Mouse (Mus musculus) CH12.LX (cell line): ENCODE data around the gene Mbd5. TPM values are rescaled to one million over a fixed set of nuclear protein-coding genes. Genes with fewer than 3 reads are reported as not detected.

Source experiments
- DNase-seq: peaks from one replicate; pipeline ENCODE4 v3.0.0-alpha.2; 2013; ENCODE audit errors: extremely low read depth
- H3K27ac ChIP-seq: 2 replicates; pipeline ENCODE4 v1.5.1; 2012; ENCODE audit warnings: low read depth, mild to moderate bottlenecking, control low read depth, moderate library complexity; ENCODE audit not compliant: insufficient read depth
- H3K27me3 ChIP-seq: replicated peaks from 2 replicates; pipeline ENCODE3; 2012; ENCODE audit warnings: inconsistent platforms
- H3K36me3 ChIP-seq, 2 experiments: replicated peaks in 1 of 2; 2 replicates each; pipeline versions ENCODE3 to v1.6.1; 2012; ENCODE audit warnings: inconsistent platforms in 1 of 2, low read length in 1 of 2, mild to moderate bottlenecking in 1 of 2, mixed read lengths in 1 of 2, moderate library complexity in 1 of 2; ENCODE audit not compliant: control insufficient read depth in 1 of 2, insufficient read depth in 1 of 2
- H3K4me1 ChIP-seq, 2 experiments: 2 replicates each; pipeline ENCODE4 v1.6.1; 2012; ENCODE audit warnings: inconsistent platforms in 1 of 2, moderate library complexity in 1 of 2; ENCODE audit not compliant: insufficient read depth in 2 of 2, control insufficient read depth in 1 of 2
- H3K4me2 ChIP-seq: 2 replicates; pipeline ENCODE4 v1.6.1; 2012; ENCODE audit warnings: low read depth, mild to moderate bottlenecking, control low read depth; ENCODE audit not compliant: poor library complexity, insufficient read depth, severe bottlenecking
- H3K4me3 ChIP-seq, 3 experiments: fragments of 150-350 bp in 1 of 3; sonication (generic) in 1 of 3; replicated peaks in 1 of 3; 2 replicates each; pipeline versions ENCODE3 to v1.5.1; 2011 to 2012; ENCODE audit warnings: low read depth in 2 of 3, low read length in 2 of 3, mild to moderate bottlenecking in 2 of 3, moderate library complexity in 2 of 3, control low read depth in 1 of 3, improper control_type of control experiment in 1 of 3, inconsistent platforms in 1 of 3, mixed read lengths in 1 of 3; ENCODE audit not compliant: poor library complexity in 1 of 3
- H3K79me2 ChIP-seq: replicated peaks from 2 replicates; pipeline ENCODE4 v1.6.1; 2012; ENCODE audit warnings: mild to moderate bottlenecking, moderate library complexity; ENCODE audit not compliant: control insufficient read depth, poor library complexity, insufficient read depth, severe bottlenecking; ENCODE audit errors: extremely low read depth
- H3K9ac ChIP-seq: 2 replicates; pipeline ENCODE4 v1.6.1; 2012; ENCODE audit warnings: low read depth, mild to moderate bottlenecking, control low read depth, moderate library complexity; ENCODE audit not compliant: insufficient read depth
- H3K9me3 ChIP-seq: replicated peaks from 2 replicates; pipeline ENCODE3; 2012; ENCODE audit warnings: low read length, inconsistent platforms, mixed read lengths
- BHLHE40 ChIP-seq: IDR thresholded peaks from 2 replicates; pipeline ENCODE4 v1.6.1; 2011; ENCODE audit warnings: mild to moderate bottlenecking, low read depth, low read length, improper control_type of control experiment
- CHD1 ChIP-seq: IDR thresholded peaks from 2 replicates; pipeline ENCODE4 v1.6.1; 2012; ENCODE audit warnings: low read depth, low read length, improper control_type of control experiment, inconsistent platforms
- CHD2 ChIP-seq: IDR thresholded peaks from 2 replicates; pipeline ENCODE4 v1.6.1; 2011; ENCODE audit warnings: low read length, improper control_type of control experiment
- E2F4 ChIP-seq: IDR thresholded peaks from 2 replicates; pipeline ENCODE4 v1.6.1; 2011; ENCODE audit warnings: low read depth, low read length, improper control_type of control experiment; ENCODE audit not compliant: insufficient replicate concordance
- EP300 ChIP-seq: IDR thresholded peaks from 2 replicates; pipeline ENCODE4 v1.6.1; 2011; ENCODE audit warnings: low read length, improper control_type of control experiment
- ETS1 ChIP-seq: conservative IDR thresholded peaks from 2 replicates; pipeline ENCODE4 v1.6.1; 2012; ENCODE audit warnings: low read depth, mild to moderate bottlenecking, inconsistent platforms, low read length, improper control_type of control experiment, moderate library complexity
- GABPA ChIP-seq: IDR thresholded peaks from 2 replicates; pipeline ENCODE4 v1.6.1; 2012; ENCODE audit warnings: low read depth, low read length, improper control_type of control experiment, inconsistent platforms; ENCODE audit not compliant: insufficient replicate concordance
- HCFC1 ChIP-seq: IDR thresholded peaks from 2 replicates; pipeline ENCODE4 v1.6.1; 2012; ENCODE audit warnings: low read depth, mild to moderate bottlenecking, inconsistent platforms, low read length, improper control_type of control experiment
- IRF4 ChIP-seq: IDR thresholded peaks from 2 replicates; pipeline ENCODE4 v1.6.1; 2014; ENCODE audit warnings: low read depth, mild to moderate bottlenecking, inconsistent platforms, low read length, improper control_type of control experiment
- JUN ChIP-seq: IDR thresholded peaks from 2 replicates; pipeline ENCODE4 v1.6.1; 2011; ENCODE audit warnings: low read depth, mild to moderate bottlenecking, low read length, improper control_type of control experiment, moderate library complexity; ENCODE audit not compliant: insufficient read depth
- JUND ChIP-seq: conservative IDR thresholded peaks from 2 replicates; pipeline ENCODE4 v1.6.1; 2011; ENCODE audit warnings: low read depth, low read length, improper control_type of control experiment
- MAFK ChIP-seq: IDR thresholded peaks from 2 replicates; pipeline ENCODE4 v1.6.1; 2011; ENCODE audit warnings: low read length, improper control_type of control experiment; ENCODE audit not compliant: insufficient replicate concordance
- MAX ChIP-seq: IDR thresholded peaks from 2 replicates; pipeline ENCODE4 v1.6.1; 2011; ENCODE audit warnings: low read length, improper control_type of control experiment
- MAZ ChIP-seq: IDR thresholded peaks from 2 replicates; pipeline ENCODE4 v1.6.1; 2012; ENCODE audit warnings: low read depth, mild to moderate bottlenecking, inconsistent platforms, low read length, improper control_type of control experiment, moderate library complexity
- MEF2A ChIP-seq: IDR thresholded peaks from 2 replicates; pipeline ENCODE4 v1.6.1; 2014; ENCODE audit warnings: low read depth, mild to moderate bottlenecking, inconsistent platforms, low read length, improper control_type of control experiment, borderline replicate concordance
- MYC ChIP-seq: IDR thresholded peaks from 2 replicates; pipeline ENCODE4 v1.6.1; 2011; ENCODE audit warnings: low read depth, mild to moderate bottlenecking, improper control_type of control experiment, low read length
- NELFE ChIP-seq: IDR thresholded peaks from 2 replicates; pipeline ENCODE4 v1.6.1; 2011; ENCODE audit warnings: low read depth, low read length, improper control_type of control experiment
- PAX5 ChIP-seq: IDR thresholded peaks from 2 replicates; pipeline ENCODE4 v1.6.1; 2012; ENCODE audit warnings: low read length, inconsistent platforms, mixed read lengths
- RCOR1 ChIP-seq: conservative IDR thresholded peaks from 2 replicates; pipeline ENCODE4 v1.6.1; 2012; ENCODE audit warnings: low read depth, mild to moderate bottlenecking, inconsistent platforms, low read length, improper control_type of control experiment
- SIN3A ChIP-seq: IDR thresholded peaks from 2 replicates; pipeline ENCODE4 v1.6.1; 2012; ENCODE audit warnings: low read length, improper control_type of control experiment, inconsistent platforms
- SMC3 ChIP-seq: IDR thresholded peaks from 2 replicates; pipeline ENCODE4 v1.6.1; 2011; ENCODE audit warnings: low read depth, low read length, improper control_type of control experiment
- TBP ChIP-seq: conservative IDR thresholded peaks from 2 replicates; pipeline ENCODE4 v1.6.1; 2011; ENCODE audit warnings: low read depth, low read length, improper control_type of control experiment
- TCF12 ChIP-seq: IDR thresholded peaks from 2 replicates; pipeline ENCODE4 v1.6.1; 2014; ENCODE audit warnings: low read depth, mild to moderate bottlenecking, inconsistent platforms, low read length, improper control_type of control experiment
- UBTF ChIP-seq: IDR thresholded peaks from 2 replicates; pipeline ENCODE4 v1.6.1; 2012; ENCODE audit warnings: low read depth, mild to moderate bottlenecking, inconsistent platforms, low read length, improper control_type of control experiment, moderate library complexity
- ZC3H11A ChIP-seq: IDR thresholded peaks from 2 replicates; pipeline ENCODE4 v1.6.1; 2012; ENCODE audit warnings: low read depth, mild to moderate bottlenecking, inconsistent platforms, low read length, improper control_type of control experiment
- ZKSCAN1 ChIP-seq: IDR thresholded peaks from 2 replicates; pipeline ENCODE4 v1.6.1; 2012; ENCODE audit warnings: low read depth, inconsistent platforms, low read length, improper control_type of control experiment, borderline replicate concordance
- ZMIZ1 ChIP-seq: IDR thresholded peaks from 2 replicates; pipeline ENCODE4 v1.6.1; 2012; ENCODE audit warnings: low read depth, mild to moderate bottlenecking, inconsistent platforms, low read length, improper control_type of control experiment
- ZNF384 ChIP-seq: IDR thresholded peaks from 2 replicates; pipeline ENCODE4 v1.6.1; 2012; ENCODE audit warnings: low read depth, low read length, improper control_type of control experiment, inconsistent platforms
- dilution Hi-C: fragments of 300-500 bp; cut with MboI; formaldehyde crosslinking; loops from 2 replicates; pipeline ENCODE4 v1.14.3; 2020; ENCODE audit warnings: low sequenced_read_pairs; ENCODE audit not compliant: extremely low pct_unique_long_range_greater_than_20kb, extremely low pct_ligation_motif_present
- in situ Hi-C: fragments of 300-500 bp; cut with MboI; formaldehyde crosslinking; loops from 3 replicates; pipeline ENCODE4 v1.14.3; 2019; ENCODE audit warnings: low sequenced_read_pairs, low pct_ligation_motif_present, low pct_unique_long_range_greater_than_20kb, mixed read lengths
- polyA plus RNA-seq: library from polyadenylated mRNA; unstranded; fragments of >175 nt; gene quantifications from 2 replicates; pipeline ENCODE4 v1.2.1, GENCODE M21; 2012; ENCODE audit warnings: low read depth; ENCODE audit not compliant: insufficient read length
- total RNA-seq, 2 experiments: library from RNA; depleted of rRNA; stranded (reverse); fragments of 300-350 nt in 1 of 2; fragments of >200 nt in 1 of 2; gene quantifications; 2 replicates each; pipeline ENCODE4 v1.2.3; 2012 to 2014

Mbd5 gene
- total and polyA plus RNA-seq, 3 experiments = 2.8 to 6.3 (median 5.8) TPM

DNA sequence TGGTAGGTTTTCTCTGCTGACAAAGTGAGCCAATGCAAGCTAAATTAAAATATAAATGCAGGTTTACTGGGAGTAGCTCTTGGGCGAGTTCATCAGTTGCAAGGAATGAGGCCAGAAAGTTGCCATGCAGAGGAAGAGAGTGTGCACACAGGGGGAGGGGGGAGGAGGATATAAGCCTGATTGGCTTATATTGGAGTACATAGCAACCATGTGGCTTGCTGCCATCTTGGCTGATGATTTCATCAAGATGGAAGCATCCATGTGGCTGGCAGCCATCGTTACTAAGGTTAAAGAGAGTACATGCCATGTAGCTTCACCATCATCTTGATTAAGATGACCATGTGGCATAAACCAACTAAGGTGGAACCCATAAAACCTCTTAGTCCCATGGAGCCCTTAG lies 395.0 kb downstream of the Mbd5 start:
- Histone ChIP-seq H3K79me2 (no peaks in the 10 kb centered on the region), H3K4me2 (no peak overlapping the region), H3K4me3 (no peak overlapping the region), H3K27ac (no peak overlapping the region), H3K9ac (no peak overlapping the region), H3K27me3 (peaks cover 2% of the 10 kb centered on the region), H3K36me3 (no peaks in the 10 kb centered on the region), H3K9me3 (no peaks in the 10 kb centered on the region), H3K4me1 (no peaks in the 10 kb centered on the region)
- in situ Hi-C loops = no loop called here
- dilution Hi-C loops = no loop called here
- DNase-seq = no peak
- TF ChIP-seq TCF12 (no peak), JUN (no peak), PAX5 (no peak), ZKSCAN1 (no peak), ZC3H11A (no peak), RCOR1 (no peak), EP300 (no peak), CHD2 (no peak), JUND (no peak), IRF4 (no peak), HCFC1 (no peak), MEF2A (no peak), TBP (no peak)

DNA sequence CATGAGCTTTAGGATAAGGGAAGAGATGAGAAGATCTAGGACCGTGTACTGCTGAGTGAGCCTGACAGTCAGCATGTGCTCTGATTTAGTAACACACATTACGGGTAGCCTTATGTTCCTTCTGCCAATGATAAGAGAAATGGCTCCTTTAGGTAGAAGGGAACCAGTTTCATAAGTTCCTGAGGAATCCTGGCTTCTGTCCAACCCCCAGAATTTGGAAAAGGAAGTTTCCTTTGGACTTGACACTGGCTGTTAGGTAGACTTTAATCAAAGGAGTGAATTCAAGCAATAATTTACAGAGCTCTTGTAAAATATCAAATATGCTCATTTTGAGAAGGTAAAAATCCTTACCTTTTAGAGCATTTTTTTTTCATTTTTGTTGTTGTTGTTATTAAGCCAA lies 396.5 kb downstream of the Mbd5 start:
- Histone ChIP-seq H3K9ac (no peak overlapping the region), H3K4me1 (peaks cover 0 to 5% of the 10 kb centered on the region in 2 experiments; a peak in 1 of 4 replicates), H3K79me2 (no peaks in the 10 kb centered on the region), H3K36me3 (no peaks in the 10 kb centered on the region), H3K9me3 (no peaks in the 10 kb centered on the region), H3K27ac (no peak overlapping the region), H3K4me3 (no peak overlapping the region), H3K4me2 (no peak overlapping the region), H3K27me3 (peaks cover 2% of the 10 kb centered on the region)
- dilution Hi-C loops = no loop called here
- DNase-seq = no peak
- TF ChIP-seq ETS1 = no peak
- no peak for TF ChIP-seq BHLHE40
- TF ChIP-seq SMC3 = no peak
- no peak for TF ChIP-seq ZMIZ1
- no peak for TF ChIP-seq MYC
- no peak for TF ChIP-seq NELFE
- no peak for TF ChIP-seq TCF12
- no peak for TF ChIP-seq MAFK
- no peak for TF ChIP-seq UBTF
- no peak for TF ChIP-seq MAX
- TF ChIP-seq SIN3A = no peak
- no peak for TF ChIP-seq MEF2A
- TF ChIP-seq CHD1 = no peak
- no peak for TF ChIP-seq GABPA
- TF ChIP-seq E2F4 = no peak
- TF ChIP-seq ZNF384 = no peak
- no peak for TF ChIP-seq MAZ
- TF ChIP-seq ZC3H11A = no peak
- in situ Hi-C loops = no loop called here
